Mouse (Mus musculus) stomach, embryonic 14.5 days (tissue): ENCODE data around the gene Asna1. TPM values are rescaled to one million over a fixed set of nuclear protein-coding genes. Genes with fewer than 3 reads are reported as not detected.
A peak's percentile ranks its signal among the peaks of the same experiment; 100 is the strongest.

ENCODE experiments used
- ATAC-seq: fragments of 200-750 bp; cut with Nextera tagmentation; 2 replicates; pipeline ENCODE4 v1.8.0; 2017; ENCODE audit warnings: low read depth, moderate TSS enrichment; ENCODE audit not compliant: insufficient number of reproducible peaks, insufficient read depth, low FRiP score
- H3K27ac ChIP-seq: fragments of 300-500 bp; sonication (generic); 2 replicates; pipeline ENCODE4 v1.5.1; 2014; ENCODE audit warnings: mild to moderate bottlenecking, low read length, moderate library complexity, mixed read lengths
- H3K27me3 ChIP-seq: fragments of 300-500 bp; sonication (generic); 2 replicates; pipeline ENCODE4 v1.6.1; 2014; ENCODE audit warnings: low read length, control low read depth, mixed read lengths; ENCODE audit not compliant: control insufficient read depth, insufficient read depth
- H3K36me3 ChIP-seq: fragments of 300-500 bp; sonication (generic); 2 replicates; pipeline ENCODE4 v1.6.1; 2014; ENCODE audit warnings: mild to moderate bottlenecking, control low read depth, low read length, moderate library complexity, mixed read lengths; ENCODE audit not compliant: control insufficient read depth, insufficient read depth
- H3K4me1 ChIP-seq: fragments of 300-500 bp; sonication (generic); 2 replicates; pipeline ENCODE4 v1.6.1; 2014; ENCODE audit warnings: low read length, control low read depth, mixed read lengths; ENCODE audit not compliant: control insufficient read depth, insufficient read depth
- H3K4me2 ChIP-seq: fragments of 300-500 bp; sonication (generic); replicated peaks from 2 replicates; pipeline ENCODE4 v1.6.1; 2014; ENCODE audit warnings: low read depth, low read length, control low read depth
- H3K4me3 ChIP-seq: fragments of 300-500 bp; sonication (generic); 2 replicates; pipeline ENCODE4 v1.5.1; 2014; ENCODE audit warnings: low read depth, low read length, control low read depth
- H3K9ac ChIP-seq: fragments of 300-500 bp; sonication (generic); replicated peaks from 2 replicates; pipeline ENCODE4 v1.6.1; 2014; ENCODE audit warnings: low read depth, mild to moderate bottlenecking, control low read depth, low read length, moderate library complexity, mixed read lengths
- H3K9me3 ChIP-seq: fragments of 300-500 bp; sonication (generic); 2 replicates; pipeline ENCODE4 v1.6.1; 2016; ENCODE audit warnings: low read depth, low read length, control low read depth; ENCODE audit not compliant: control insufficient read depth
- WGBS: fragments of 180-500 bp; shearing (Covaris S2); extraction: QIAGEN DNeasy Blood & Tissue Kit; methylation state at CpG from one replicate; pipeline ENCODE4 v1.1.7; 2014; 5-methylcytosine and 5-hydroxymethylcytosine counted together
- polyA plus RNA-seq: library from polyadenylated mRNA; unstranded; fragments of >200 nt; fragmentation: Nextera tagmentation; extraction: Ambion mirVana; gene quantifications from 2 replicates; pipeline ENCODE4 v1.2.1, GENCODE M21; 2014

Gene Asna1
- polyA plus RNA-seq, 1 experiment from 2014 or later, result 103 TPM

GRCm38 (mm10) chr8:85029271-85029670 lies 4.2 kb upstream of the Asna1 start:
- Histone ChIP-seq H3K27ac (no peak overlapping the region), H3K4me2 (no peak overlapping the region; the same call in 1 of the 2 replicates), H3K4me1 (peaks cover 26% of the 10 kb centered on the region), H3K9me3 (no peaks in the 10 kb centered on the region), H3K27me3 (no peaks in the 10 kb centered on the region), H3K36me3 (peaks cover 47% of the 10 kb centered on the region), H3K9ac (no peak overlapping the region), H3K4me3 (no peak overlapping the region)
- 86% methylated on average over 14 of the region's 14 CpGs for WGBS
- ATAC-seq, result no peak

GRCm38 (mm10) chr8:85027922-85028321 lies 2.8 kb upstream of the Asna1 start:
- Histone ChIP-seq H3K9ac (peak overlapping the region; percentile 99), H3K4me3 (peak overlapping the region; percentile 98), H3K4me1 (peaks cover 28% of the 10 kb centered on the region), H3K9me3 (no peaks in the 10 kb centered on the region), H3K36me3 (peaks cover 47% of the 10 kb centered on the region), H3K27me3 (no peaks in the 10 kb centered on the region), H3K4me2 (peak overlapping the region; percentile 61), H3K27ac (no peak overlapping the region)
- no peak for ATAC-seq
- WGBS, result 18% methylated on average over 2 of the region's 2 CpGs

GRCm38 (mm10) chr8:85027516-85027855 lies 2.4 kb upstream of the Asna1 start:
- Histone ChIP-seq H3K27me3 (no peaks in the 10 kb centered on the region), H3K4me2 (peak overlapping the region; percentile 61), H3K36me3 (peaks cover 43% of the 10 kb centered on the region), H3K4me3 (peak overlapping the region; percentile 98), H3K9me3 (no peaks in the 10 kb centered on the region), H3K4me1 (peaks cover 28% of the 10 kb centered on the region), H3K27ac (peak overlapping the region; percentile 83), H3K9ac (peak overlapping the region; percentile 99)
- under 1% methylated on average over 13 of the region's 13 CpGs for WGBS
- no peak for ATAC-seq

- peak within 1 kb of the TSS; percentile 99 for H3K9ac ChIP-seq
- peak within 1 kb of the TSS; percentile 95 for H3K4me2 ChIP-seq
- H3K9me3 ChIP-seq, result no peaks in the 10 kb centered on the region
- H3K27ac ChIP-seq, result peak within 1 kb of the TSS; percentile 83
- peak; percentile 87 for ATAC-seq
- H3K4me1 ChIP-seq, result peaks cover 28% of the 10 kb centered on the region
- H3K36me3 ChIP-seq, result peaks cover 42% of the 10 kb centered on the region
- WGBS, result under 1% methylated on average over 69 of the region's 75 CpGs
- H3K4me3 ChIP-seq, result peak within 1 kb of the TSS; percentile 98
- no peaks in the 10 kb centered on the region for H3K27me3 ChIP-seq
Observed at GRCm38 (mm10) chr8:85026670-85027515, 1.8 kb upstream of the Asna1 start, which contains the start of gene Trir. Gene Trir, plus strand, starts transcription at chr8:85026823.

- Histone ChIP-seq H3K9ac (no peak overlapping the region), H3K4me3 (no peak overlapping the region)
- no peak for ATAC-seq
Observed at GRCm38 (mm10) chr8:85023846-85024245, 1.2 kb downstream of the Asna1 start.

GRCm38 (mm10) chr8:85021514-85022055 lies 3.5 kb downstream of the Asna1 start:
- WGBS, result 100% methylated on average over 3 of the region's 3 CpGs
- Histone ChIP-seq H3K4me1 (peaks cover 15% of the 10 kb centered on the region), H3K4me2 (no peak overlapping the region), H3K27me3 (no peaks in the 10 kb centered on the region), H3K27ac (no peak overlapping the region), H3K36me3 (peaks cover 48% of the 10 kb centered on the region), H3K9ac (no peak overlapping the region), H3K4me3 (no peak overlapping the region), H3K9me3 (no peaks in the 10 kb centered on the region)
- ATAC-seq, result no peak

More at GRCm38 (mm10) chr8:85023846-85024245, 1.2 kb downstream of the Asna1 start:
- Histone ChIP-seq H3K27me3 (no peaks in the 10 kb centered on the region), H3K27ac (no peak overlapping the region), H3K4me2 (no peak overlapping the region), H3K36me3 (peaks cover 40% of the 10 kb centered on the region), H3K9me3 (no peaks in the 10 kb centered on the region), H3K4me1 (peaks cover 24% of the 10 kb centered on the region)
- 97% methylated on average over 3 of the region's 3 CpGs for WGBS

GRCm38 (mm10) chr8:85017209-85017608 lies 7.9 kb downstream of the Asna1 start:
- peak overlapping the region; percentile 33; the same call in 1 of the 2 replicates for H3K27ac ChIP-seq
- H3K4me2 ChIP-seq, result no peak overlapping the region
- ATAC-seq, result no peak
- no peaks in the 10 kb centered on the region for H3K9me3 ChIP-seq
- no peak overlapping the region for H3K9ac ChIP-seq
- peaks cover 4% of the 10 kb centered on the region; the same call in 1 of the 2 replicates for H3K4me1 ChIP-seq
- 49% methylated on average over 5 of the region's 5 CpGs for WGBS
- 0 out of 2 replicates have a peak, but pooled peaks cover 3% of the 10 kb centered on the region for H3K27me3 ChIP-seq
- H3K36me3 ChIP-seq, result peaks cover 36% of the 10 kb centered on the region
- no peak overlapping the region for H3K4me3 ChIP-seq

- ATAC-seq, result no peak
- H3K4me1 ChIP-seq, result peaks cover 4% of the 10 kb centered on the region; the same call in 1 of the 2 replicates
- H3K9me3 ChIP-seq, result no peaks in the 10 kb centered on the region
- H3K4me2 ChIP-seq, result no peak overlapping the region
- H3K36me3 ChIP-seq, result peaks cover 31% of the 10 kb centered on the region
- no peak overlapping the region for H3K4me3 ChIP-seq
- H3K27ac ChIP-seq, result 0 out of 2 replicates have a peak overlapping the region, but pooled peaks have one; percentile 33
- 0 out of 2 replicates have a peak, but pooled peaks cover 4% of the 10 kb centered on the region for H3K27me3 ChIP-seq
- WGBS, result 55% methylated on average over 10 of the region's 10 CpGs
- H3K9ac ChIP-seq, result no peak overlapping the region
Observed at GRCm38 (mm10) chr8:85016724-85017123, 8.4 kb downstream of the Asna1 start.
